ENCODE assay signal across 11 mouse cellular contexts in the genomic region with DNA sequence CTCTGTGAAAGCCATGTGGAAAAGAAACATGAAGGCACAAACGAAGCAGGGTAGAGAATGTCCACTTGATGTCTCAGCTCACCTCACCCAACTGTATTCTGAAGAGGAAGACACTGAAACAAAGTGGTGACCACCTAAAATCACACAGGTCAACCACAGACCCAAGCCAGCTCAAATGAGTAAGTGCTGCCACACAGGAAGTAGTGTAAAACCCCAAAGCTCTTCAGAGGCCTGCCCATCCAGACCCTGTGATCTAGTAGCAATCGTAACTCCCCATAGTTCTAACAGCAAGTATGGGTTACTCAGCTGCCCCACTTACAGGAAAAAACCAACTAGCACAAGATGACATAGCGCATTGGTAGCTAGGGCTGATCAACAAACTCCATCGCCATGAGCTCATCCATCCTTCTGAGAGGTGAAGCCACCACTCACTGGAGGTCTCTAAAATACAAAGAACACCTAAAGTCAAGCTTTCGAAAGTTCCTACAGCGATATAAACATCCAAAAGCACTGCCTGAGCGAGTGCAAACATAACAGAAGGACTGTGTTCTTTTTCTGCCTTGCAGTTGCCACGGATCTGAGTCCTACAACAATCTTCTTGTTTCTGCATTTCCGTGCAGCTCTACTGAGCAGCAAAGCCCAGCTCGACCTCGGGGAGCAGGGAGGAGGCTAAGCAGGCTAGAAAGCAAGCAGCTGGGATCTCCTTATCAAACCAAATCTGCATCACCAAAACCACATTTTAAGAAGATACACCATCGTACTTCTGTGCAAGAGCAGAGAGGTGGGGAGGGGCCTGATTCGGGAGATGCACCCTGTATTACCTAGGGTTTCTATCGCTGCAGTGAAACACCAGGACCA.
DNase-seq lines count a peak whose midpoint lies in the region; ATAC-seq and TF ChIP-seq lines count a peak whose summit lies in the region.
"Had no signal": no experiment of that assay in that cellular context is flagged by ENCODE, and none has a peak within 500 bp of the region (broad histone marks: within the 10 kb centered on the region; RNA-seq: fewer than 3 reads in every experiment).

No protein-coding gene starts in this region.

- no peaks in the 10 kb centered on the region for H3K36me3 ChIP-seq in kidney, adult 2 months (ENCODE audit: control insufficient read depth, insufficient read depth, low read length)
- H3K36me3 ChIP-seq in splenic B cell, adult 2 months (ENCODE audit: control insufficient read depth, insufficient read depth, low read length, poor library complexity, severe bottlenecking), result no peaks in the 10 kb centered on the region
- no peaks in the 10 kb centered on the region for H3K36me3 ChIP-seq in hindbrain, postnatal 0 days (ENCODE audit: insufficient read depth, low read length)
- H3K36me3 ChIP-seq: midbrain, embryonic 12.5 days had no signal

- WGBS in kidney, adult 2 months, result 76% methylated on average over 14 of the region's 14 CpGs
- WGBS in hindbrain, postnatal 0 days, result 77% methylated on average over 14 of the region's 14 CpGs

- no peak overlapping the region for H3K4me2 ChIP-seq in hindbrain, postnatal 0 days (ENCODE audit: low read depth, low read length)
- H3K4me2 ChIP-seq: midbrain, embryonic 12.5 days had no signal

- no peak overlapping the region for H3K4me3 ChIP-seq in kidney, adult 2 months (ENCODE audit: insufficient read depth, low read depth, low read length)
- H3K4me3 ChIP-seq in hindbrain, postnatal 0 days (ENCODE audit: low read length), result no peak overlapping the region
- H3K4me3 ChIP-seq: heart, adult 2 months; midbrain, embryonic 12.5 days had no signal

- no peaks in the 10 kb centered on the region for H3K27me3 ChIP-seq in kidney, adult 2 months (replicated peaks; ENCODE audit: control insufficient read depth, insufficient read depth, low read length)
- H3K27me3 ChIP-seq in splenic B cell, adult 2 months (ENCODE audit: control insufficient read depth, insufficient read depth, low read length, poor library complexity, severe bottlenecking), result no peaks in the 10 kb centered on the region
- no peaks in the 10 kb centered on the region for H3K27me3 ChIP-seq in hindbrain, postnatal 0 days (ENCODE audit: insufficient read depth, low read length)
- H3K27me3 ChIP-seq: midbrain, embryonic 12.5 days had no signal

- H3K4me1 ChIP-seq in kidney, adult 2 months (ENCODE audit: control insufficient read depth, insufficient read depth, low read length), result peaks cover 35% of the 10 kb centered on the region
- H3K4me1 ChIP-seq in hindbrain, postnatal 0 days (ENCODE audit: insufficient read depth, low read length), result no peaks in the 10 kb centered on the region
- H3K4me1 ChIP-seq: midbrain, embryonic 12.5 days had no signal

- peak; percentile 59 for ATAC-seq in CD4-positive, CD25-positive, alpha-beta regulatory T cell, adult 4 months
- ATAC-seq in inflammation-experienced regulatory T-cells, adult 6 months, result peak; percentile 55
- no peak for ATAC-seq in hindbrain, postnatal 0 days

- DNase-seq in kidney, adult 2 months, result no peak
- DNase-seq in kidney, adult 8-10 months, result no peak
- DNase-seq in splenic B cell, adult 2 months (ENCODE audit: low read depth, low spot score), result peak; percentile 68
- DNase-seq in left cerebral cortex, postnatal 4 days, result no peak
- DNase-seq in layer of hippocampus, postnatal 36 days, result no peak
- DNase-seq in hindbrain, postnatal 0 days (ENCODE audit: low spot score), result no peak
- DNase-seq: heart, adult 2 months; lung, adult 2 months had no signal

- H3K27ac ChIP-seq in kidney, adult 2 months (ENCODE audit: insufficient read depth, low read depth, low read length), result peak overlapping the region; percentile 35; the same call in 1 of the 2 replicates
- no peak overlapping the region for H3K27ac ChIP-seq in hindbrain, postnatal 0 days
- H3K27ac ChIP-seq: heart, adult 2 months; midbrain, embryonic 12.5 days had no signal

- no peak for TF ChIP-seq CTCF in kidney, adult 2 months (conservative IDR thresholded peaks at IDR 0.05; ENCODE audit: insufficient read depth, insufficient read length, low read depth, low read length)
- no peak for TF ChIP-seq CTCF in hindbrain, postnatal 0 days (IDR thresholded peaks at IDR 0.05; ENCODE audit: low read depth)

- no peaks in the 10 kb centered on the region for H3K9me3 ChIP-seq in hindbrain, postnatal 0 days (ENCODE audit: low read length)
- H3K9me3 ChIP-seq: midbrain, embryonic 12.5 days had no signal

- no peak for TF ChIP-seq POLR2A in kidney, adult 2 months (IDR thresholded peaks at IDR 0.05; ENCODE audit: low read depth, low read length)

- intact Hi-C loops in left cerebral cortex, postnatal 4 days (cut with DNase I), result no loop called here

- H3K9ac ChIP-seq in hindbrain, postnatal 0 days (replicated peaks; ENCODE audit: low read length), result no peak overlapping the region
- H3K9ac ChIP-seq: midbrain, embryonic 12.5 days had no signal
